In genomic region chr12:54502775-54503174, GRCm38 (mm10) we compare ENCODE assay signal across 22 mouse cellular contexts.
DNase-seq lines count a peak whose midpoint lies in the region; ATAC-seq and TF ChIP-seq lines count a peak whose summit lies in the region.
"Had no signal": no experiment of that assay in that cellular context is flagged by ENCODE, and none has a peak within 500 bp of the region (broad histone marks: within the 10 kb centered on the region; RNA-seq: fewer than 3 reads in every experiment).

No protein-coding gene starts in this region.

- H3K4me1 ChIP-seq in heart, embryonic 12.5 days (replicated peaks): peaks cover 8% of the 10 kb centered on the region; the same call in 1 of the 2 replicates
- H3K4me1 ChIP-seq in heart, embryonic 14.5 days (ENCODE audit: control insufficient read depth in 2 of 2, insufficient read depth in 2 of 2, low read length in 2 of 2): peaks cover 5 to 15% of the 10 kb centered on the region in 2 experiments; a peak in 3 of 4 replicates
- no peaks in the 10 kb centered on the region for H3K4me1 ChIP-seq in stomach, embryonic 15.5 days
- no peaks in the 10 kb centered on the region; the same call in 1 of the 2 replicates for H3K4me1 ChIP-seq in stomach, postnatal 0 days (replicated peaks; ENCODE audit: control insufficient read depth, insufficient read depth)
- H3K4me1 ChIP-seq: hindbrain, embryonic 12.5 days; hindbrain, embryonic 15.5 days had no signal

- no peak for ATAC-seq in heart, embryonic 12.5 days (ENCODE audit: insufficient number of reproducible peaks, low FRiP score)
- no peak for ATAC-seq in heart, embryonic 14.5 days (ENCODE audit: insufficient number of reproducible peaks, insufficient read depth, low FRiP score, low read depth)
- no peak for ATAC-seq in stomach, embryonic 15.5 days (ENCODE audit: insufficient read depth, low FRiP score, low read depth)
- ATAC-seq in stomach, postnatal 0 days (ENCODE audit: low FRiP score, low TSS enrichment): no peak
- ATAC-seq: activated CD4-positive, CD25-positive, alpha-beta regulatory T cell, adult 4 months; forebrain, embryonic 13.5 days; forebrain, embryonic 16.5 days; intestine, postnatal 0 days had no signal

- TF ChIP-seq EP300 in stomach, postnatal 0 days (optimal IDR thresholded peaks at IDR 0.05): no peak

- H3K9me3 ChIP-seq in heart, embryonic 12.5 days (replicated peaks): no peaks in the 10 kb centered on the region
- H3K9me3 ChIP-seq in heart, embryonic 14.5 days (ENCODE audit: control insufficient read depth, low read length): no peaks in the 10 kb centered on the region
- H3K9me3 ChIP-seq in stomach, embryonic 15.5 days: no peaks in the 10 kb centered on the region
- no peaks in the 10 kb centered on the region for H3K9me3 ChIP-seq in stomach, postnatal 0 days (ENCODE audit: control insufficient read depth, low read length)
- H3K9me3 ChIP-seq: forebrain, embryonic 10.5 days; forebrain, embryonic 13.5 days; hindbrain, embryonic 12.5 days; hindbrain, embryonic 15.5 days had no signal

- no peak for DNase-seq in gastrocnemius, adult 2 months
- DNase-seq in gastrocnemius, postnatal 4 days (ENCODE audit: low spot score in 2 of 2): no peak
- DNase-seq in heart, adult 8-10 months (ENCODE audit: low spot score): peak; percentile 38
- no peak for DNase-seq in heart, postnatal 4 days
- DNase-seq in stomach, postnatal 0 days (ENCODE audit: low spot score): no peak
- DNase-seq: adrenal gland, adult 8-10 months; adrenal gland, postnatal 36 days; cerebellum, adult 18-20 months; cerebellum, adult 9-10 months; cerebellum, postnatal 14 days; gastrocnemius, postnatal 14 days; kidney, adult 2 months had no signal

- H3K27ac ChIP-seq in gastrocnemius, adult 2 months: peak overlapping the region; percentile 60
- H3K27ac ChIP-seq in heart, embryonic 12.5 days (ENCODE audit: poor library complexity, severe bottlenecking): no peak overlapping the region
- peak overlapping the region; percentile 73 to 77 for H3K27ac ChIP-seq in heart, embryonic 14.5 days (replicated peaks in 1 of 2; ENCODE audit: control insufficient read depth in 1 of 2, insufficient read depth in 1 of 2, low read depth in 2 of 2, low read length in 2 of 2)
- H3K27ac ChIP-seq in stomach, embryonic 15.5 days: 0 out of 2 replicates have a peak overlapping the region, but pooled peaks have one; percentile 4
- no peak overlapping the region for H3K27ac ChIP-seq in stomach, postnatal 0 days (replicated peaks)
- H3K27ac ChIP-seq: forebrain, embryonic 10.5 days; forebrain, embryonic 13.5 days; hindbrain, embryonic 12.5 days; hindbrain, embryonic 15.5 days had no signal

- intact Hi-C loops in gastrocnemius, adult 2 months (cut with DNase I): no loop called here

- 60% methylated on average over 7 of the region's 7 CpGs for WGBS in heart, embryonic 12.5 days
- 43% methylated on average over 7 of the region's 7 CpGs for WGBS in heart, embryonic 14.5 days
- 84% methylated on average over 7 of the region's 7 CpGs for WGBS in stomach, embryonic 15.5 days
- 82% methylated on average over 7 of the region's 7 CpGs for WGBS in stomach, postnatal 0 days

- H3K9ac ChIP-seq in heart, embryonic 12.5 days: no peak overlapping the region
- no peak overlapping the region for H3K9ac ChIP-seq in heart, embryonic 14.5 days (ENCODE audit: low read length)
- no peak overlapping the region for H3K9ac ChIP-seq in stomach, embryonic 15.5 days
- no peak overlapping the region for H3K9ac ChIP-seq in stomach, postnatal 0 days (ENCODE audit: low read length)
- H3K9ac ChIP-seq: forebrain, embryonic 13.5 days; hindbrain, embryonic 12.5 days; hindbrain, embryonic 15.5 days had no signal

- no peak overlapping the region for H3K4me2 ChIP-seq in heart, embryonic 12.5 days
- 0 out of 2 replicates have a peak overlapping the region, but pooled peaks have one; percentile 21 for H3K4me2 ChIP-seq in heart, embryonic 14.5 days (ENCODE audit: low read length)
- no peak overlapping the region for H3K4me2 ChIP-seq in stomach, embryonic 15.5 days
- no peak overlapping the region for H3K4me2 ChIP-seq in stomach, postnatal 0 days (replicated peaks; ENCODE audit: low read depth)
- H3K4me2 ChIP-seq: forebrain, embryonic 13.5 days; hindbrain, embryonic 12.5 days; hindbrain, embryonic 15.5 days had no signal

- H3K36me3 ChIP-seq in heart, embryonic 12.5 days: no peaks in the 10 kb centered on the region
- no peaks in the 10 kb centered on the region for H3K36me3 ChIP-seq in heart, embryonic 14.5 days (ENCODE audit: control insufficient read depth, insufficient read depth, low read length)
- H3K36me3 ChIP-seq in stomach, embryonic 15.5 days: no peaks in the 10 kb centered on the region
- no peaks in the 10 kb centered on the region for H3K36me3 ChIP-seq in stomach, postnatal 0 days (ENCODE audit: control insufficient read depth, insufficient read depth, low read length)
- H3K36me3 ChIP-seq: forebrain, embryonic 10.5 days; hindbrain, embryonic 12.5 days; hindbrain, embryonic 15.5 days had no signal

- H3K27me3 ChIP-seq in heart, embryonic 12.5 days (replicated peaks): no peaks in the 10 kb centered on the region
- no peaks in the 10 kb centered on the region for H3K27me3 ChIP-seq in heart, embryonic 14.5 days (ENCODE audit: control insufficient read depth, insufficient read depth, low read length)
- no peaks in the 10 kb centered on the region for H3K27me3 ChIP-seq in stomach, embryonic 15.5 days (replicated peaks)
- H3K27me3 ChIP-seq in stomach, postnatal 0 days (ENCODE audit: control insufficient read depth, insufficient read depth, low read length): no peaks in the 10 kb centered on the region
- H3K27me3 ChIP-seq: forebrain, embryonic 13.5 days; hindbrain, embryonic 12.5 days; hindbrain, embryonic 15.5 days had no signal

- no peak overlapping the region for H3K4me3 ChIP-seq in gastrocnemius, adult 2 months
- no peak overlapping the region for H3K4me3 ChIP-seq in heart, embryonic 12.5 days
- H3K4me3 ChIP-seq in heart, embryonic 14.5 days (ENCODE audit: control insufficient read depth in 1 of 2, insufficient read depth in 1 of 2, low read depth in 1 of 2, low read length in 2 of 2): no peak overlapping the region
- no peak overlapping the region for H3K4me3 ChIP-seq in stomach, embryonic 15.5 days (replicated peaks)
- H3K4me3 ChIP-seq in stomach, postnatal 0 days (ENCODE audit: low read depth, low read length): no peak overlapping the region
- H3K4me3 ChIP-seq: forebrain, embryonic 10.5 days; forebrain, embryonic 13.5 days; hindbrain, embryonic 12.5 days; hindbrain, embryonic 15.5 days had no signal

- no peak for TF ChIP-seq CTCF in gastrocnemius, adult 2 months (IDR thresholded peaks at IDR 0.05)
- no peak for TF ChIP-seq CTCF in stomach, postnatal 0 days (IDR thresholded peaks at IDR 0.05; ENCODE audit: low read depth)

Comparison
In these comparisons a context has a peak if more than half of its experiments do, and no peak if none do; other contexts are left out.
1. H3K27ac ChIP-seq: peak in gastrocnemius, adult 2 months (single experiment), heart, embryonic 14.5 days (2 of 2) and stomach, embryonic 15.5 days (single experiment); none in heart, embryonic 12.5 days (single experiment) and stomach, postnatal 0 days (single experiment).